Mouse (Mus musculus) testis, adult 2 months (tissue): ENCODE results near the gene Tjp3. TPM values are rescaled to one million over a fixed set of nuclear protein-coding genes. Genes with fewer than 3 reads are reported as not detected.
A peak's percentile ranks its signal among the peaks of the same experiment; 100 is the strongest.

Experiments used
- H3K27ac ChIP-seq: fragments of 200-500 bp; 2 replicates; pipeline ENCODE4 v1.5.1; 2012; ENCODE audit warnings: low read depth, low read length; ENCODE audit not compliant: control insufficient read depth, insufficient read depth
- H3K27me3 ChIP-seq: fragments of 200-500 bp; 2 replicates; pipeline ENCODE4 v1.6.1; 2012; ENCODE audit warnings: mild to moderate bottlenecking, low read length, moderate library complexity; ENCODE audit not compliant: control insufficient read depth, insufficient read depth
- H3K36me3 ChIP-seq: fragments of 200-500 bp; 2 replicates; pipeline ENCODE4 v1.6.1; 2012; ENCODE audit warnings: mild to moderate bottlenecking, low read length; ENCODE audit not compliant: control insufficient read depth, insufficient read depth
- H3K4me1 ChIP-seq: fragments of 200-500 bp; 2 replicates; pipeline ENCODE4 v1.6.1; 2012; ENCODE audit warnings: low read length; ENCODE audit not compliant: control insufficient read depth, insufficient read depth
- H3K4me3 ChIP-seq: fragments of 200-500 bp; 2 replicates; pipeline ENCODE4 v1.5.1; 2012; ENCODE audit warnings: low read depth, mild to moderate bottlenecking, low read length, moderate library complexity, mixed read lengths; ENCODE audit not compliant: control insufficient read depth
- CTCF ChIP-seq: fragments of 200-500 bp; IDR thresholded peaks from 2 replicates; pipeline ENCODE4 v1.5.1; 2012; ENCODE audit warnings: low read depth, mild to moderate bottlenecking, inconsistent platforms, low read length, moderate library complexity; ENCODE audit not compliant: control insufficient read depth, insufficient read depth, insufficient replicate concordance
- POLR2A ChIP-seq: fragments of 200-500 bp; IDR thresholded peaks from 2 replicates; pipeline ENCODE4 v1.6.1; 2012; ENCODE audit warnings: low read depth, mild to moderate bottlenecking, inconsistent platforms, low read length, moderate library complexity; ENCODE audit not compliant: control insufficient read depth
- polyA plus RNA-seq: library from polyadenylated mRNA; depleted of rRNA; stranded (reverse); fragments of >200 nt; gene quantifications from 2 replicates; pipeline ENCODE4 v1.2.3, GENCODE M21; 2012

Tjp3 gene
- polyA plus RNA-seq, 1 experiment: 0.56 TPM

GRCm38 (mm10) chr10:81277676-81278075 lies 13.7 kb downstream of the Tjp3 start:
- no peaks in the 10 kb centered on the region for H3K36me3 ChIP-seq
- TF ChIP-seq POLR2A (no peak), CTCF (no peak)
- no peak overlapping the region for H3K27ac ChIP-seq
- H3K4me1 ChIP-seq: peaks cover 26% of the 10 kb centered on the region
- H3K4me3 ChIP-seq: no peak overlapping the region
- H3K27me3 ChIP-seq: no peaks in the 10 kb centered on the region; the same call in 1 of the 2 replicates

GRCm38 (mm10) chr10:81273842-81274241 lies 17.5 kb downstream of the Tjp3 start:
- no peaks in the 10 kb centered on the region; the same call in 1 of the 2 replicates for H3K27me3 ChIP-seq
- TF ChIP-seq POLR2A (no peak), CTCF (no peak)
- H3K4me1 ChIP-seq: peaks cover 12% of the 10 kb centered on the region
- no peak overlapping the region for H3K27ac ChIP-seq
- H3K36me3 ChIP-seq: no peaks in the 10 kb centered on the region; the same call in 1 of the 2 replicates
- H3K4me3 ChIP-seq: no peak overlapping the region

- H3K27me3 ChIP-seq: no peaks in the 10 kb centered on the region
- H3K4me3 ChIP-seq: no peak overlapping the region
- no peak for TF ChIP-seq CTCF
- TF ChIP-seq POLR2A: no peak
- H3K27ac ChIP-seq: no peak overlapping the region
- H3K36me3 ChIP-seq: no peaks in the 10 kb centered on the region; the same call in 1 of the 2 replicates
- H3K4me1 ChIP-seq: peaks cover 14% of the 10 kb centered on the region
Measured at GRCm38 (mm10) chr10:81272356-81272755, 19.0 kb downstream of the Tjp3 start.

GRCm38 (mm10) chr10:81268643-81269412 lies 22.6 kb downstream of the Tjp3 start:
- H3K4me1 ChIP-seq: peaks cover 9% of the 10 kb centered on the region
- no peaks in the 10 kb centered on the region for H3K27me3 ChIP-seq
- TF ChIP-seq POLR2A (no peak), CTCF (no peak)
- no peaks in the 10 kb centered on the region; the same call in 1 of the 2 replicates for H3K36me3 ChIP-seq
- peak overlapping the region; percentile 89 for H3K4me3 ChIP-seq
- no peak overlapping the region for H3K27ac ChIP-seq

- Histone ChIP-seq H3K27me3 (no peaks in the 10 kb centered on the region), H3K36me3 (no peaks in the 10 kb centered on the region; the same call in 1 of the 2 replicates), H3K4me3 (peak overlapping the region; percentile 89), H3K27ac (0 out of 2 replicates have a peak overlapping the region, but pooled peaks have one; percentile 44), H3K4me1 (peaks cover 9% of the 10 kb centered on the region)
- peak; percentile 31; the same call in 1 of the 2 replicates for TF ChIP-seq POLR2A
- TF ChIP-seq CTCF: no peak
Measured at GRCm38 (mm10) chr10:81268056-81268455, 23.3 kb downstream of the Tjp3 start.

- TF ChIP-seq CTCF (no peak), POLR2A (peak; percentile 80)
- Histone ChIP-seq H3K36me3 (no peaks in the 10 kb centered on the region; the same call in 1 of the 2 replicates), H3K27ac (peak within 1 kb of the TSS; percentile 94), H3K27me3 (no peaks in the 10 kb centered on the region), H3K4me1 (peaks cover 9% of the 10 kb centered on the region), H3K4me3 (peak within 1 kb of the TSS; percentile 89)
Measured at GRCm38 (mm10) chr10:81266211-81267105, 24.9 kb downstream of the Tjp3 start, which contains the start of the genes Mrpl54 and Apba3. Mrpl54 (minus strand) TSS chr10:81266934. Apba3 (plus strand) TSS chr10:81266960.
